Mouse (Mus musculus): ENCODE data around the gene Foxo1. TPM values are rescaled to one million over a fixed set of nuclear protein-coding genes. Genes with fewer than 3 reads are reported as not detected.

Foxo1 gene
- polyA plus RNA-seq, 1 experiment from 2014 or later: 2.7 TPM

GRCm38 (mm10) chr3:52357265-52357953, 89.3 kb downstream of the Foxo1 start:
- Histone ChIP-seq H3K27me3 (ENCODE audit: insufficient read depth, poor library complexity, severe bottlenecking) (no peaks in the 10 kb centered on the region), H3K27ac (no peak overlapping the region), H3K4me1 (replicated peaks) (no peaks in the 10 kb centered on the region), H3K36me3 (no peaks in the 10 kb centered on the region), H3K4me3 (no peak overlapping the region), H3K9me3 (no peaks in the 10 kb centered on the region)
- DNase-seq (ENCODE audit: low spot score): no peak
- WGBS: 90% methylated on average over 15 of the region's 15 CpGs

- H3K27ac ChIP-seq: no peak overlapping the region
- WGBS: 92% methylated on average over 6 of the region's 6 CpGs
Measured at GRCm38 (mm10) chr3:52364576-52364975, 96.4 kb downstream of the Foxo1 start.

GRCm38 (mm10) chr3:52369204-52369603, 101.1 kb downstream of the Foxo1 start:
- Histone ChIP-seq H3K36me3 (no peaks in the 10 kb centered on the region), H3K27ac (no peak overlapping the region), H3K4me3 (no peak overlapping the region), H3K4me1 (replicated peaks) (no peaks in the 10 kb centered on the region), H3K9me3 (no peaks in the 10 kb centered on the region), H3K27me3 (ENCODE audit: insufficient read depth, poor library complexity, severe bottlenecking) (no peaks in the 10 kb centered on the region)
- WGBS: 90% methylated on average over 9 of the region's 9 CpGs
- DNase-seq (ENCODE audit: low spot score): no peak

More at GRCm38 (mm10) chr3:52364576-52364975, 96.4 kb downstream of the Foxo1 start:
- no peak for DNase-seq (ENCODE audit: low spot score)
- no peak overlapping the region for H3K4me3 ChIP-seq
- H3K27me3 ChIP-seq (ENCODE audit: insufficient read depth, poor library complexity, severe bottlenecking): no peaks in the 10 kb centered on the region
- no peaks in the 10 kb centered on the region for H3K9me3 ChIP-seq
- no peaks in the 10 kb centered on the region for H3K4me1 ChIP-seq (replicated peaks)
- H3K36me3 ChIP-seq: no peaks in the 10 kb centered on the region

GRCm38 (mm10) chr3:52369881-52370428, 101.8 kb downstream of the Foxo1 start:
- no peak overlapping the region for H3K4me3 ChIP-seq
- 76% methylated on average over 7 of the region's 7 CpGs for WGBS
- H3K27ac ChIP-seq: no peak overlapping the region
- no peaks in the 10 kb centered on the region for H3K4me1 ChIP-seq (replicated peaks)
- H3K36me3 ChIP-seq: no peaks in the 10 kb centered on the region
- H3K9me3 ChIP-seq: no peaks in the 10 kb centered on the region
- DNase-seq (ENCODE audit: low spot score): no peak
- no peaks in the 10 kb centered on the region for H3K27me3 ChIP-seq (ENCODE audit: insufficient read depth, poor library complexity, severe bottlenecking)

DNA sequence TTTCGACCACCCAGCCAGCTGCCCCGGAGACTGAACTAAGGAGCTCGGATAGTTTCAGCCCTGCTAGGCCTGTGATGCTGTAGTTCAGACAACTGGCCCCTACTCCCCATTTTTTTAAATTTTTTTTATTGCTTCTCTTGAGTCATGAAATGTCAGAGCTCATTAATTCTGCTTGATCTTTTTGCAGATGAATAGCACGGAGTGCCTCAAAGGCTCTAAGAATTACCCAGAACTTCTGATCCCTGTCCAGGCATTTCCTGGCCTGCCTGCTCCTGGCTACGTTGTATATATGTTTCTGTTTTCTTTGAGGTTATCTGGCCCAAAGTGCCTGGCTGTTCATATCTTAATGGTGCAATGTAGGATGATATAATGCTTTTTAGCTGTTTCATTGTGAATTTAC, 108.8 kb downstream of the Foxo1 start:
- H3K4me1 ChIP-seq (replicated peaks): 0 out of 2 replicates have a peak, but pooled peaks cover 4% of the 10 kb centered on the region
- H3K9me3 ChIP-seq: no peaks in the 10 kb centered on the region
- no peaks in the 10 kb centered on the region for H3K36me3 ChIP-seq
- 87% methylated on average over 5 of the region's 5 CpGs for WGBS
- no peak overlapping the region for H3K4me3 ChIP-seq
- H3K27me3 ChIP-seq (ENCODE audit: insufficient read depth, poor library complexity, severe bottlenecking): no peaks in the 10 kb centered on the region
- DNase-seq (ENCODE audit: low spot score): no peak
- H3K27ac ChIP-seq: no peak overlapping the region

DNA sequence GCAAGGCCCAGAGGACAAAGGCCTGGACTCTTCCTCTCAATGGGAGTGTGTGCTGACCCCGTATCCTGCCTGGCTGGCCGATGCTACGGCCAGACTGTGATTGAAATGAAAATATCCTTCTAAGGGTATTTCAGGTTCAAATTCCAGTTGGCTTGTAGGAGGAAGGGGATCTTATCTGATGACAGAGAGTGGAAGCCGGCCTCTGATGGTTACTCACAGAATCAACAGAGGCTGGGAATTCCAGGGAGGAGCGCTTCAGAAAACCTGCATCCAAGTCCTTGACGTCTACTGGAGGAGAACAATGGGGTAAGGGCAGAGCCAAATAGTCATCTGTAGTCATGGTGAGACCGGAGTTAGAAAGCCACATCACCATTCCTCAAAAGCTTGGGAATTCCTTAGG, 115.2 kb downstream of the Foxo1 start:
- Histone ChIP-seq H3K9me3 (no peaks in the 10 kb centered on the region), H3K36me3 (no peaks in the 10 kb centered on the region), H3K27ac (no peak overlapping the region), H3K27me3 (ENCODE audit: insufficient read depth, poor library complexity, severe bottlenecking) (no peaks in the 10 kb centered on the region), H3K4me3 (no peak overlapping the region), H3K4me1 (replicated peaks) (0 out of 2 replicates have a peak, but pooled peaks cover 11% of the 10 kb centered on the region)
- WGBS: 81% methylated on average over 7 of the region's 7 CpGs
- DNase-seq (ENCODE audit: low spot score): no peak

DNA sequence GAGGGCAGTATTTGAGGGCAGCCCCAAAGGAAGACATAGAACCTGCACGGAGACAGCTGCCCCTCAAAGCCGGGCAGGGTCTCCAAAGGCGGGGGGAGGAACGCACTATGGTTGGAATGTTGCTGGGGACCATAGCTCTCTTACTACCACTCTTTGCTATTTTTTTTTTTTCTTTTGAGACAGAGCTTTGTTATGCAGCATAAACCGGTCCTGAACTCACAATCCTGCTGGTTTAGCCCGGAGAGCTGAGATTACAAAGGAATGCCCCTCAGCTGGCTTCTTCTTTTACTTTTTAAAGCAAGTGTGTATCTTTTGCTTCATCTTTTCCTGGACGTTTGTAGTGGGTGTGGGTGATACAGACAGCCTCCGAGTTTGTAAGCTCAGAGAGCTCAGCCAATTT, 118.2 kb downstream of the Foxo1 start:
- Histone ChIP-seq H3K27ac (no peak overlapping the region), H3K9me3 (no peaks in the 10 kb centered on the region), H3K4me1 (replicated peaks) (0 out of 2 replicates have a peak, but pooled peaks cover 7% of the 10 kb centered on the region), H3K27me3 (ENCODE audit: insufficient read depth, poor library complexity, severe bottlenecking) (no peaks in the 10 kb centered on the region), H3K36me3 (no peaks in the 10 kb centered on the region), H3K4me3 (no peak overlapping the region)
- 34% methylated on average over 8 of the region's 8 CpGs for WGBS
- DNase-seq (ENCODE audit: low spot score): no peak

GRCm38 (mm10) chr3:52390321-52390720, 122.2 kb downstream of the Foxo1 start:
- no peak overlapping the region for H3K4me3 ChIP-seq
- no peaks in the 10 kb centered on the region for H3K36me3 ChIP-seq
- 0 out of 2 replicates have a peak, but pooled peaks cover 7% of the 10 kb centered on the region for H3K4me1 ChIP-seq (replicated peaks)
- 93% methylated on average over 7 of the region's 7 CpGs for WGBS
- H3K27ac ChIP-seq: no peak overlapping the region
- DNase-seq (ENCODE audit: low spot score): no peak
- H3K9me3 ChIP-seq: no peaks in the 10 kb centered on the region
- H3K27me3 ChIP-seq (ENCODE audit: insufficient read depth, poor library complexity, severe bottlenecking): no peaks in the 10 kb centered on the region

DNA sequence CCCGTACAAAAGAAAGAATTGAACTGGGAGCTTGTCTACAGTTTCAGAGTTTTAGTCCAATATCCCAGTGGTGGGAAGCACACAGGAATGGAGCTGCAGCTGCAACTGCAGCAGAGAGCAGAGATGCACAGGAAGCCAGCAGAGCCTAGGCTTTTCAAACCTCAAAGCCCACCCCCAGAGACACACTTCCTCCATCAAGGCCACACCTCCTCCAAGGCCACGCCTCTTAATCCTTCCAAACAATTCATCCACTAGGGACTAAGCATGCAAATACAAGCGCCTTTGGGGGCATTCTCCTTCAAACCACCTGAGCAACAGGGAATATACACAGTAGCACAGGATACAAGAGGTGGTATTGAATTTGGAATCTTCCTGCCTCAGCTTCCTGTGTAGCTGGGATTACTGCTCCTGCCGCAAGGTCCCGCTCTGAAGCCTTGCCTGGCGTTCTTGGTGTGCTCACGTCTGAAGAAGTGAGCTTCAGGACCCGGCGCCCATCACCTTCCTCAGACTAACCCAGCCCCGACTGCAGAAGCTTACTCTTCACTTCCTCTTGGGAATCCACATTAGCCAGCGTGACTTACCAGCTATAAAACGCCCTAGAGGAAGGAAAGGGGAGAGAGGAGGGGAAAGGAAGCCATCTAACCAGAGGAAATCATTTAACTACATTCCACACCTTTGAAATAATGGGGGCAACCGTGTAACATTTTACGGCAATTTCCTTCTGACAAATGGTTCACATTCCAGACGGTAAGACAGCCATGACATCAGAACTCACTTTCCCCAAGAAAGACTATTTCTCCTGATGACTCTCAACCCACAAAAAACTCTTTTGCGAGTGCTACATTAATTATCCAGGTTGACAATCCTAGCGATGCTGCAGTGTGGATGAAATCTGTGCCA, 122.9 kb downstream of the Foxo1 start:
- Histone ChIP-seq H3K9me3 (no peaks in the 10 kb centered on the region), H3K4me1 (replicated peaks) (0 out of 2 replicates have a peak, but pooled peaks cover 7% of the 10 kb centered on the region), H3K27me3 (ENCODE audit: insufficient read depth, poor library complexity, severe bottlenecking) (peaks cover 3% of the 10 kb centered on the region; the same call in 1 of the 2 replicates), H3K36me3 (no peaks in the 10 kb centered on the region), H3K4me3 (no peak overlapping the region), H3K27ac (no peak overlapping the region)
- 85% methylated on average over 17 of the region's 17 CpGs for WGBS
- no peak for DNase-seq (ENCODE audit: low spot score)

- Histone ChIP-seq H3K36me3 (no peaks in the 10 kb centered on the region), H3K4me1 (replicated peaks) (0 out of 2 replicates have a peak, but pooled peaks cover 4% of the 10 kb centered on the region), H3K9me3 (no peaks in the 10 kb centered on the region), H3K27me3 (ENCODE audit: insufficient read depth, poor library complexity, severe bottlenecking) (peaks cover 9% of the 10 kb centered on the region), H3K4me3 (no peak overlapping the region), H3K27ac (no peak overlapping the region)
- 83% methylated on average over 6 of the region's 6 CpGs for WGBS
- no peak for DNase-seq (ENCODE audit: low spot score)
Measured at GRCm38 (mm10) chr3:52391897-52392296, 123.8 kb downstream of the Foxo1 start.

DNA sequence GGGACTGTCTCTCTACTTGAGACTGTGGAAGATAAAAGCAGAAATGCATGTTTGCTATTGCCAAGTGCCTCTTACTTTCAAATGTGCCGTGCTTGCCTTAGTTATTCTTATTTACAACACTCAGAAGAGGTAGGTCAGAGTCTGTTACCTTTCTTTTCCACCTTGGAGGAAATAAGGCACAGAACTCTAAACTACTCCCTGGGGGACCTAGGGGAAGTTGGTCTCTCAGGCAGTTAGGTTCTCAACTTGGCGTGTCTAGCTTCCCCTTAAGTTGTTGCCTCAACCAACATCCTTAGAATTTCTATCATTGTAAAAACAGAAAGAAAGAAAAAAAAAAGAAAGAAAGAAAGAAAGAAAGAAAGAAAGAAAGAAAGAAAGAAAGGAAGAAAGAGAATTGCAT, 124.4 kb downstream of the Foxo1 start:
- 79% methylated on average over 2 of the region's 2 CpGs for WGBS
- no peak overlapping the region for H3K4me3 ChIP-seq
- no peak overlapping the region for H3K27ac ChIP-seq
- H3K9me3 ChIP-seq: no peaks in the 10 kb centered on the region
- H3K27me3 ChIP-seq (ENCODE audit: insufficient read depth, poor library complexity, severe bottlenecking): peaks cover 9% of the 10 kb centered on the region
- no peaks in the 10 kb centered on the region for H3K36me3 ChIP-seq
- 0 out of 2 replicates have a peak, but pooled peaks cover 5% of the 10 kb centered on the region for H3K4me1 ChIP-seq (replicated peaks)
- DNase-seq (ENCODE audit: low spot score): no peak

- Histone ChIP-seq H3K27ac (no peak overlapping the region), H3K9me3 (no peaks in the 10 kb centered on the region), H3K4me3 (no peak overlapping the region), H3K36me3 (no peaks in the 10 kb centered on the region), H3K27me3 (ENCODE audit: insufficient read depth, poor library complexity, severe bottlenecking) (peaks cover 10% of the 10 kb centered on the region), H3K4me1 (replicated peaks) (peaks cover 9% of the 10 kb centered on the region)
- no peak for DNase-seq (ENCODE audit: low spot score)
- 75% methylated on average over 10 of the region's 10 CpGs for WGBS
Measured at GRCm38 (mm10) chr3:52393171-52393570, 125.0 kb downstream of the Foxo1 start.
